ENCODE assay signal across 8 mouse cellular contexts in genomic region chr2:144011080-144011551, GRCm38 (mm10). TPM values are rescaled to one million over a fixed set of nuclear protein-coding genes. Genes with fewer than 3 reads are reported as not detected.
DNase-seq lines count a peak whose midpoint lies in the region; ATAC-seq and TF ChIP-seq lines count a peak whose summit lies in the region.

Rrbp1 (minus strand) TSS chr2:144011263.

- peak; percentile 99 for DNase-seq in CD4-positive helper T cell, adult 2 months (ENCODE audit: low read depth, low spot score)
- DNase-seq in brain, embryonic 18.5 days (ENCODE audit: low read depth, low spot score): peak; percentile 97
- peak; percentile 99 for DNase-seq in kidney, postnatal 0 days (ENCODE audit: low spot score)
- DNase-seq in liver, embryonic 11.5 days (ENCODE audit: low spot score): peak; percentile 98
- peak; percentile 99 for DNase-seq in naive thymus-derived CD4-positive, alpha-beta T cell, adult 2 months (ENCODE audit: low read depth)

- H3K9ac ChIP-seq in heart, embryonic 12.5 days: peak within 1 kb of the TSS; percentile 97
- H3K9ac ChIP-seq in kidney, postnatal 0 days (ENCODE audit: low read depth, low read length): peak within 1 kb of the TSS; percentile 98
- H3K9ac ChIP-seq in liver, embryonic 11.5 days (ENCODE audit: low read depth, low read length): peak within 1 kb of the TSS; percentile 97
- H3K9ac ChIP-seq in stomach, embryonic 14.5 days (replicated peaks; ENCODE audit: low read depth, low read length): peak within 1 kb of the TSS; percentile 97

- no peaks in the 10 kb centered on the region for H3K9me3 ChIP-seq in heart, embryonic 12.5 days (replicated peaks)
- no peaks in the 10 kb centered on the region for H3K9me3 ChIP-seq in kidney, postnatal 0 days (replicated peaks; ENCODE audit: low read length)
- no peaks in the 10 kb centered on the region for H3K9me3 ChIP-seq in liver, embryonic 11.5 days (ENCODE audit: control insufficient read depth, low read length)
- H3K9me3 ChIP-seq in stomach, embryonic 14.5 days (ENCODE audit: control insufficient read depth, low read depth, low read length): no peaks in the 10 kb centered on the region

- no peak for TF ChIP-seq CTCF in kidney, postnatal 0 days (IDR thresholded peaks at IDR 0.05; ENCODE audit: low read depth)

- H3K36me3 ChIP-seq in heart, embryonic 12.5 days: peaks cover 9% of the 10 kb centered on the region; the same call in 1 of the 2 replicates
- no peaks in the 10 kb centered on the region for H3K36me3 ChIP-seq in kidney, postnatal 0 days (ENCODE audit: insufficient read depth, low read length)
- H3K36me3 ChIP-seq in liver, embryonic 11.5 days (ENCODE audit: control insufficient read depth, insufficient read depth, low read length): peaks cover 8% of the 10 kb centered on the region
- peaks cover 8% of the 10 kb centered on the region for H3K36me3 ChIP-seq in stomach, embryonic 14.5 days (ENCODE audit: control insufficient read depth, insufficient read depth, low read length)

- H3K27ac ChIP-seq in heart, embryonic 12.5 days (ENCODE audit: poor library complexity, severe bottlenecking): peak within 1 kb of the TSS; percentile 95
- peak within 1 kb of the TSS; percentile 98 for H3K27ac ChIP-seq in kidney, postnatal 0 days
- peak within 1 kb of the TSS; percentile 98 for H3K27ac ChIP-seq in liver, embryonic 11.5 days (ENCODE audit: low read depth, low read length)
- peak within 1 kb of the TSS; percentile 97 for H3K27ac ChIP-seq in stomach, embryonic 14.5 days (ENCODE audit: low read length)

- peak within 1 kb of the TSS; percentile 81 for H3K4me2 ChIP-seq in heart, embryonic 12.5 days
- H3K4me2 ChIP-seq in kidney, postnatal 0 days (ENCODE audit: low read length): peak within 1 kb of the TSS; percentile 69
- peak within 1 kb of the TSS; percentile 79 for H3K4me2 ChIP-seq in liver, embryonic 11.5 days
- H3K4me2 ChIP-seq in stomach, embryonic 14.5 days (replicated peaks; ENCODE audit: low read depth, low read length): peak within 1 kb of the TSS; percentile 73

- WGBS in heart, embryonic 12.5 days: under 1% methylated on average over 46 of the region's 53 CpGs
- WGBS in kidney, postnatal 0 days: under 1% methylated on average over 42 of the region's 53 CpGs
- WGBS in liver, embryonic 11.5 days: 0% methylated on average over 49 of the region's 53 CpGs
- under 1% methylated on average over 51 of the region's 53 CpGs for WGBS in stomach, embryonic 14.5 days

- peak within 1 kb of the TSS; percentile 97 for H3K4me3 ChIP-seq in heart, embryonic 12.5 days
- peak within 1 kb of the TSS; percentile 99 for H3K4me3 ChIP-seq in kidney, postnatal 0 days (replicated peaks; ENCODE audit: low read depth, low read length)
- peak within 1 kb of the TSS; percentile 97 for H3K4me3 ChIP-seq in liver, embryonic 11.5 days (ENCODE audit: low read depth, low read length)
- peak within 1 kb of the TSS; percentile 82 for H3K4me3 ChIP-seq in stomach, embryonic 14.5 days (ENCODE audit: low read depth, low read length)

- H3K27me3 ChIP-seq in heart, embryonic 12.5 days (replicated peaks): no peaks in the 10 kb centered on the region
- no peaks in the 10 kb centered on the region for H3K27me3 ChIP-seq in kidney, postnatal 0 days (ENCODE audit: insufficient read depth, low read length)
- no peaks in the 10 kb centered on the region for H3K27me3 ChIP-seq in liver, embryonic 11.5 days (replicated peaks; ENCODE audit: control insufficient read depth, insufficient read depth, low read length)
- H3K27me3 ChIP-seq in stomach, embryonic 14.5 days (ENCODE audit: control insufficient read depth, insufficient read depth, low read length): no peaks in the 10 kb centered on the region

- ATAC-seq in erythroid progenitor cell, adult 5-6 weeks (replicated peaks; ENCODE audit: low FRiP score, poor library complexity, severe bottlenecking): peak; percentile 96
- peak; percentile 99 for ATAC-seq in heart, embryonic 12.5 days (ENCODE audit: insufficient number of reproducible peaks, low FRiP score)
- peak; percentile 97 for ATAC-seq in kidney, postnatal 0 days (replicated peaks; ENCODE audit: low FRiP score, low read depth)
- peak; percentile 96 for ATAC-seq in liver, embryonic 11.5 days (replicated peaks; ENCODE audit: low FRiP score)
- peak; percentile 97 for ATAC-seq in stomach, embryonic 14.5 days (ENCODE audit: insufficient number of reproducible peaks, insufficient read depth, low FRiP score, low read depth)

- H3K4me1 ChIP-seq in heart, embryonic 12.5 days (replicated peaks): peaks cover 31% of the 10 kb centered on the region
- peaks cover 17% of the 10 kb centered on the region for H3K4me1 ChIP-seq in kidney, postnatal 0 days (replicated peaks; ENCODE audit: insufficient read depth, low read length)
- peaks cover 30% of the 10 kb centered on the region for H3K4me1 ChIP-seq in liver, embryonic 11.5 days (replicated peaks; ENCODE audit: control insufficient read depth, insufficient read depth, low read length)
- H3K4me1 ChIP-seq in stomach, embryonic 14.5 days (ENCODE audit: control insufficient read depth, insufficient read depth, low read length): peaks cover 32% of the 10 kb centered on the region

RNA-seq across cellular contexts. Expression of gene Rrbp1, which starts in this region (rescaled TPM):
- 37.8 and 52.0 TPM in 2 replicates for total RNA-seq in erythroid progenitor cell, adult 5-6 weeks (2015; ENCODE audit: low replicate concordance)
- total RNA-seq in erythroid progenitor cell, adult 5-6 weeks (2017; ENCODE audit: low replicate concordance): 21.8 and 24.0 TPM in 2 replicates
- polyA plus RNA-seq in heart, embryonic 12.5 days (2016; fragmentation: Nextera tagmentation; extraction: Ambion mirVana): 54.8 and 55.0 TPM in 2 replicates
- 68.7 and 81.7 TPM in 2 replicates for polyA plus RNA-seq in kidney, postnatal 0 days (2015; fragmentation: Nextera tagmentation; extraction: Ambion mirVana)
- 63.6 and 89.6 TPM in 2 replicates for polyA plus RNA-seq in liver, embryonic 11.5 days (2014; fragmentation: Nextera tagmentation; extraction: Ambion mirVana)
- polyA plus RNA-seq in stomach, embryonic 14.5 days (2014; fragmentation: Nextera tagmentation; extraction: Ambion mirVana): 139 and 140 TPM in 2 replicates

Comparison
In these comparisons a context has a peak if more than half of its experiments do, and no peak if none do; other contexts are left out.
1. Peak in every context shown above with its lines: DNase-seq, ATAC-seq, H3K4me3 ChIP-seq and H3K27ac ChIP-seq.